Mouse (Mus musculus) liver, embryonic 12.5 days (tissue): Measurements from ENCODE around the gene Dgkg. TPM values are rescaled to one million over a fixed set of nuclear protein-coding genes. Genes with fewer than 3 reads are reported as not detected.

Source experiments
- ATAC-seq: fragments of 200-750 bp; cut with Nextera tagmentation; 2 replicates; pipeline ENCODE4 v1.8.0; 2017; ENCODE audit warnings: moderate number of reproducible peaks, mild to moderate bottlenecking, moderate library complexity
- H3K27ac ChIP-seq: fragments of 300-500 bp; sonication (generic); 2 replicates; pipeline ENCODE4 v1.5.1; 2016; ENCODE audit warnings: mild to moderate bottlenecking
- H3K27me3 ChIP-seq: fragments of 300-500 bp; sonication (generic); replicated peaks from 2 replicates; pipeline ENCODE4 v1.6.1; 2016; ENCODE audit warnings: mild to moderate bottlenecking, moderate library complexity
- H3K36me3 ChIP-seq: fragments of 300-500 bp; sonication (generic); 2 replicates; pipeline ENCODE4 v1.6.1; 2016; ENCODE audit warnings: mild to moderate bottlenecking, moderate library complexity
- H3K4me1 ChIP-seq: fragments of 300-500 bp; sonication (generic); 2 replicates; pipeline ENCODE4 v1.6.1; 2016
- H3K4me2 ChIP-seq: fragments of 300-500 bp; sonication (generic); 2 replicates; pipeline ENCODE4 v1.6.1; 2016; ENCODE audit warnings: mild to moderate bottlenecking, moderate library complexity
- H3K4me3 ChIP-seq: fragments of 300-500 bp; sonication (generic); 2 replicates; pipeline ENCODE4 v1.5.1; 2016; ENCODE audit warnings: mild to moderate bottlenecking, moderate library complexity
- H3K9ac ChIP-seq: fragments of 300-500 bp; sonication (generic); 2 replicates; pipeline ENCODE4 v1.6.1; 2016; ENCODE audit warnings: mild to moderate bottlenecking, moderate library complexity
- H3K9me3 ChIP-seq: fragments of 300-500 bp; sonication (generic); replicated peaks from 2 replicates; pipeline ENCODE4 v1.6.1; 2016; ENCODE audit warnings: mild to moderate bottlenecking, moderate library complexity
- WGBS: fragments of 180-500 bp; shearing (Covaris S2); methylation state at CpG from one replicate; pipeline ENCODE4 v1.1.7; 2016; ENCODE audit not compliant: insufficient replicate concordance; 5-methylcytosine and 5-hydroxymethylcytosine counted together
- polyA plus RNA-seq: library from polyadenylated mRNA; unstranded; fragments of >200 nt; fragmentation: Nextera tagmentation; extraction: Ambion mirVana; gene quantifications from 2 replicates; pipeline ENCODE4 v1.2.1, GENCODE M21; 2016

The Dgkg gene
- polyA plus RNA-seq, 1 experiment from 2014 or later, result 0.89 TPM

DNA sequence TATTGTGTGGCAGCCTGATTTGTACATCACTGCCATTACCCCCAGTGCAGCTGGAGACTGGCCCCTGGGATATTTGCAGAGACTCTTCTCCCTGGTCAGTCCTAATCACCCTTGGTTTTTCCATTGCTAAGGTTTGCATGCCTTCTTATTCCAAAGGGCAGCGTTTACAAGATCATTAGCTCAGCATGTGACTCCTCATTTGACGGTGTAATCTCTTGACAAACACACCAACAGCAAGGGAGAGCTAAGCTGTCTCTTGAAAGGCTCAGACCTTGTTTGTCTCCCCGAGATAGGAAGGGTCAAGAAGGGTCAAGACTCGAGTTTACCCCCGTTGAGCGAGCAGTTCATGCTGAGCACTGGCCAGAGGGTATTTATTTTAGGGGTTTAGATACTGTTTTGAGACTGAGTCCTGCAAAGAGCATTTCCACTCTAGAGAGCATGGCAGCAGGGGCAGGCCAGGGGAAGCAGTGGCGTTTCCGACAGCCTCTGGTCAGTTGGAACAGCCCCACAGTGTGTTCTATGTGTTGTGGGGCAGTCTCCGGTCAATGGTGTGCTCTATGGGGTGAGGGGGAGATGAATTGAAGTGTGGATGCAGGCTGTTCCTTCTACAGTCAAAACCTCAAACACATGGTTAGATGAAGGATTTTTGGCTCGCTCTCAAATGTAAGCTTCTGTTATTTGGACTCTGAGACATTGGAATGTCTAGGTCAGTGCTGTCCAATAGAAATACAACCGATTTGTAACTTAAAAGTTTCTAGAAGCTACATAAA lies 105.6 kb downstream of the Dgkg start:
- Histone ChIP-seq H3K9me3 (no peaks in the 10 kb centered on the region), H3K27me3 (no peaks in the 10 kb centered on the region), H3K4me2 (no peak overlapping the region), H3K27ac (no peak overlapping the region), H3K4me1 (peaks cover 23% of the 10 kb centered on the region), H3K9ac (no peak overlapping the region), H3K4me3 (no peak overlapping the region), H3K36me3 (no peaks in the 10 kb centered on the region)
- WGBS, result 46% methylated on average over 11 of the region's 11 CpGs
- no peak for ATAC-seq

DNA sequence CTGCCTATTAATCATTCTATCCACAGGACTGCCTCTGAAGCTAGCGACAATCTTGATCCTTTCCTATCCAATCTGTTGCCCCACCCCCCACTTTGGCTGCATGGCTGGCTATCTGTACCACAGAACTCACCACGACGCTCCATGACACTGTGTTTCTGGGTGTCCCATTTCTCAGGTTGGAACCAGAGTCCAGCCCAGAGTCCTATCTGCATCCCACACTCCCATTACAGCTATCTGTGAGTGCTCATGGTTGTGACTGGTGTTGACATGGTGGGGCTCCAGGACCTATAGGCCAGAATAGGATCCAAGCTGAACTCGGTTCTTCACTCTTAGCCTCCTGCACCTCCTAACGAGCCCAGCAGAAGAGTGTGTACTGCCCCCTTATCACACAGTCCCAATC lies 107.7 kb downstream of the Dgkg start:
- Histone ChIP-seq H3K36me3 (no peaks in the 10 kb centered on the region), H3K27ac (no peak overlapping the region), H3K27me3 (no peaks in the 10 kb centered on the region), H3K9me3 (no peaks in the 10 kb centered on the region), H3K4me2 (no peak overlapping the region), H3K4me1 (peaks cover 23% of the 10 kb centered on the region), H3K4me3 (no peak overlapping the region), H3K9ac (no peak overlapping the region)
- WGBS, result 32% methylated on average over 5 of the region's 5 CpGs
- 0 out of 2 replicates have a peak, but pooled peaks have one; percentile 35 for ATAC-seq

DNA sequence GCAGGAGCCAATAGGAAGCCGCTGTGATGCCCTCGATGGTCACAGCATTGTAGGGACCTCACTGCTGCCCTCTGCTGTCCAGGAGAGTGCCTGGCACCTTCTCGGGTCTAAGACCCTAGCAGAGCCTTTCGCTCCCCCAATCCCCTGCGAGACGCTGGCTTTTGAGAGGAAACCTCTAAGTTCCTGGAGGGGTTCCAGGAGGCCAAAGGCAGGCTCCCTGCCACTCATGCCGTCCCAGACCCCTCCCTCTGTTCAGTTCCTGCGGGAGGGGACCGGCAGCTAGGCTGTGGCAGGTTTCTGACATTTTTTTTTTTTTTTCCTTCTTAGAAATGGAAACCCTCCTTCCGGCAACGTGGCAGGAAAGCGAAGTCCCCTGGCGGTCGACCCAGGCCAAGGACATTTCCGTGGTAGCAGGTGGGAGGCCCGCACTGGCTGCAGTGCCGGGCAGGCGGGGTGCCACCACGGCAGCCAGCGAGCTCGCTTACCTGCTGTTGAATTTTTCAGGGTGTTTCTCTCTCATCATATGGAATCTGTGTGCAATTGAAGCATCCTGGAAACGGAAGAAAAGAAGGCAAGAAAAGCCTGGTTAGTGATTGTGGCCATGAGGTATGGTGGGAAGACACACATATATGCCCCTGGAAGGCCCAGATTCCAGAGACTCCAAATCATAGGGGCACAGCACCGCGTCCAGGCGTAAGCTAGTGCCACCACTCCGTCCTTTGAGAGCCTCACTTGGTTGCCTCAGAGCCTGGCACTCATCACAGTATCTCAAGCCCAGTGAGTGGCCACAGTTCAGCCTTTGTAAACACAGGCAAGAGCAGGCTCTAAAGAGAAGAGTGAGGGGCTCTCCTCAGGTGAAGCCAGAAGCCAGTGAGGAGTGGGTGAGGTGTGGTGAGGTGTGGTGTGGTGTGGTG lies 108.6 kb downstream of the Dgkg start:
- Histone ChIP-seq H3K36me3 (no peaks in the 10 kb centered on the region), H3K9ac (peak overlapping the region; percentile 44; the same call in 1 of the 2 replicates), H3K4me2 (peak overlapping the region; percentile 75), H3K9me3 (no peaks in the 10 kb centered on the region), H3K4me3 (peak overlapping the region; percentile 52), H3K27me3 (no peaks in the 10 kb centered on the region), H3K27ac (no peak overlapping the region), H3K4me1 (peaks cover 23% of the 10 kb centered on the region)
- ATAC-seq, result peak; percentile 66; the same call in 1 of the 2 replicates
- 10% methylated on average over 26 of the region's 26 CpGs for WGBS

DNA sequence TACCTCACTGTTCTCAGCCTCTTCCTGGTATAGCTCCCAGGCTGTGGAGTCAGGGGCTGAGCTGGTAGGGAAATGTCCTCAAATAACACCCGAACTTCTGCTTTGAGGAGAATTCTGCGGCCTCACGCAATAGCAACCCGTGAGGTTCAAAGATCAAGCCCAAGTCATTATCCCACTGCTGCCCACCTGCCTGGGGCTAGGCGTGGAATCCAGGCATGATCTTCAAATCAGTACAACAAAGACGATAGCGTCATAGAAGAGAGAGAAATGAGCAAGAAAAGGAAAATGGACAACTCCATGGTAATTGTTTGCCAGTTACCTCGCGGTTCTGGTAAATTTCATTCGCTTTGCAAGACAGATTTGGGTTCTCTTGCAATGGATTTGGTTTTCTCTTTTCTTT lies 109.3 kb downstream of the Dgkg start:
- Histone ChIP-seq H3K27me3 (no peaks in the 10 kb centered on the region), H3K36me3 (no peaks in the 10 kb centered on the region), H3K9me3 (no peaks in the 10 kb centered on the region), H3K27ac (no peak overlapping the region), H3K4me3 (peak overlapping the region; percentile 52; the same call in 1 of the 2 replicates), H3K9ac (no peak overlapping the region), H3K4me1 (peaks cover 23% of the 10 kb centered on the region), H3K4me2 (peak overlapping the region; percentile 75)
- ATAC-seq, result no peak
- 46% methylated on average over 10 of the region's 10 CpGs for WGBS

DNA sequence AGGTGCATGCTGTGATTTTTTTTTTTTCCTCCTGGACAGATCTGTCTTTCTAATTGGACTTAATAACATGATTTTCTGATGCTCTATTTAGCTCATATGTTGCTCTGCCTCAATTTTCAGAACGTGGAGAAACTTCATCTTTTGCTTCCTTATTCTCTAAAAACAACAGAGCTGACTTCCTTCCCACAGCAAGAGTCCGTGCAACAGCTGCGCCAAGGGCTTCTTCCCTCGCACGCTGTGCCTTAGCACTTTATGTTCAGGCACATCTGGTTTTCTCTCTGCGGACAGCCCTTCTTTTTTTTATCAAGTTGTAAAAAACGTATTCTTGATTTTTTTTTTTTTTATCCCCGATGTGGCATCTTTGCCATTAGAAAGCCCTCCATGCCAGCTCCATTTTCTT lies 111.2 kb downstream of the Dgkg start:
- no peak overlapping the region for H3K9ac ChIP-seq
- H3K27ac ChIP-seq, result no peak overlapping the region
- H3K36me3 ChIP-seq, result no peaks in the 10 kb centered on the region
- no peak for ATAC-seq
- peaks cover 20% of the 10 kb centered on the region for H3K4me1 ChIP-seq
- H3K4me3 ChIP-seq, result no peak overlapping the region
- H3K4me2 ChIP-seq, result no peak overlapping the region
- WGBS, result 49% methylated on average over 8 of the region's 8 CpGs
- no peaks in the 10 kb centered on the region for H3K27me3 ChIP-seq
- no peaks in the 10 kb centered on the region for H3K9me3 ChIP-seq

DNA sequence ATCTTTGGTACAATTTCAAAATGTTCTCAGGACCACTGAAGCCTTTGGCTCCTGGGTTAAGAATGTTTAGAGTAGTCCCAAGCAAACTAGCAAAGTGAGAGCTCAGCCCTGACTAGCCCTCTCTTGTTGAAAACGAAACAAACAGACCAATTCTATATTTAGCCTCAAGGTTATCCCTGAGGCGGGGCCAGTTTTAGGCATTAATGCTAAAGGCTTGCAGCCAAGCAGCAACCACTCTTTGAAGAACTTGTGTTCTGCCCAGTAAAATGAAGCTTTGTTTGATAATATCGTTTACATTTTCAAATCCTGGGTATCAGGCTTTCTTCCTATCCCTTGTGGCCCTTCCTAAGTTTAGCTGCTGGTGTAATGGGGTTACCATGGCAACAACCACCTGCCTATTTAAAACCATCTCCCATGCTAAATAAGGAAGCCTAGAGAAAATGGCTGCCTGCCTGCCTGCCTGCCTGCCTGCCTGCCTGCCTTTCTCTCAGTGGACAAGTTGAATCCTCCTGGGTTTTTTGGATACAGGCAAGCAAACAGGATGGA lies 111.9 kb downstream of the Dgkg start:
- no peak overlapping the region for H3K9ac ChIP-seq
- no peak overlapping the region for H3K27ac ChIP-seq
- no peaks in the 10 kb centered on the region for H3K36me3 ChIP-seq
- no peaks in the 10 kb centered on the region for H3K9me3 ChIP-seq
- H3K4me3 ChIP-seq, result no peak overlapping the region
- ATAC-seq, result no peak
- peaks cover 20% of the 10 kb centered on the region for H3K4me1 ChIP-seq
- no peaks in the 10 kb centered on the region for H3K27me3 ChIP-seq
- 18% methylated on average over 3 of the region's 3 CpGs for WGBS
- H3K4me2 ChIP-seq, result no peak overlapping the region

DNA sequence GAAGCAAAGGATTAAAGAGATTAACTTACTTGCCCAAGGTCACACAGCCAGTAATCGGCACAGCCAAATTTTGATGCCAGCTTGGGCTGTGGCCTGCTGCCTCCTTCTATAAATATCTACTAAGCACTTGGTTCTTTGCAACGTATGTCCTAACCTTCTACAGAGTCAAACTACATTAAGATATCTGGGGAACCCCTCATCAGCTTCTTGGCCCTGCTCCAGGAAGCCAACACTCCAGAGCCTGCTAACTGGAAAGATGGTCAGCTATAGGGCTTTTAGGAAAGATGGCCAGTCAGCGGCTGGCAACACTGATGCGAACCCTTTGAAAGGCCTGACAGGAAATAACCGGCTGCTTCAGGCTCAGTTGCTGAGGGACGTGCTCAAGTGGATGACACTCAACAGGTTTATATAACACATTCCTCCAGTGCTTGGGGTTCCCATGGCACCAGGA lies 114.3 kb downstream of the Dgkg start:
- Histone ChIP-seq H3K27ac (no peak overlapping the region), H3K4me3 (no peak overlapping the region), H3K9me3 (no peaks in the 10 kb centered on the region), H3K4me1 (peaks cover 2% of the 10 kb centered on the region; the same call in 1 of the 2 replicates), H3K36me3 (no peaks in the 10 kb centered on the region), H3K4me2 (no peak overlapping the region), H3K9ac (no peak overlapping the region), H3K27me3 (no peaks in the 10 kb centered on the region)
- ATAC-seq, result no peak
- whole genome bisulfite sequencing, result 55% methylated on average over 6 of the region's 6 CpGs

DNA sequence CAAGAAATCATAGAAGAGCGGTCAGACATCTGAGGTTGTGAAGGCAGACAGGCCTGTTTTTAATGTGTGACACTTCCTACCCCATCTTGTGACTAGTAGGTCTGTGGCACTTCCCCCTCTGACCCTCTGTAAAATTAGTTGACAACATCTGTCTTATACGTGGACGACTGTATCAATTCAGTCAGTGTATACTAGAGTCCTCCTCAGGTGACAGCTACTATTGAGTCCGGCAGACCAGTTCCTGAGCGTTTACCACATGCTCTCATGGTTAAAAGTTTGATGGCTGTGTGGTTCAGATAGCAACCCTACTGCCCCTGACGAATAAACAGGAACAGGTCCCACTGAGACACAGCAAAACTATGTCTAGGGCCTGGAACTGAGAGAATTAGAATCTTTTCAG lies 117.7 kb downstream of the Dgkg start:
- WGBS, result 32% methylated on average over 6 of the region's 6 CpGs
- Histone ChIP-seq H3K4me1 (no peaks in the 10 kb centered on the region), H3K9me3 (no peaks in the 10 kb centered on the region)

DNA sequence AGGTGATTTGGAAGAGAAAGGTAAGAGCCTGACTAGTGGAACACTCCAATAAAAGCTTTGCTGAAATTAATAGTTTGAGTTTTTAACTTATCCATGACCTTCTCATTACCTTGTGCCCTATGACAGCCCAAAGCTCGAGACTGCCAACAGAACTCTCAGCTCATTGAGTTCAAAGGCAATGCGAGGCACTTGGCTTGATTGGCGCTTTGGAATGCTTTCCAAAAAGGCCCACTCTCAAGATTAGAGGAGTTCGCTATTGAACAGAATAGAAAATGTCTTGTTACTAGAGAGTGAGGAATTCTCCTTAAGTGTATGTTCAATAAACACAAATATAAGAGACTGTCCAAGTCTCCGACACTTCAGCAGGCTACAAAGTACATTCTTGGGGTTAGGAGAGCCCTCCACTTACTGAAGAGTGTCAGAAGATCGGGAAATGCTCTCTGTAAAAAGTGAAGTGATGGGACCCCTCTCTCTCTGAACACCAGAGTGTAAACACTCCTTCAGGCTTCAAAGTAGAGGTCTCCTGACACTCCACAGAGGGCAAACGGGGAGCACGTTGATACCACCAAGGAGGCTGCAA lies 120.3 kb downstream of the Dgkg start:
- no peak overlapping the region for H3K27ac ChIP-seq
- WGBS, result 67% methylated on average over 8 of the region's 8 CpGs

More for the DNA sequence above, 117.7 kb downstream of the Dgkg start:
- no peak overlapping the region for H3K9ac ChIP-seq
- H3K4me3 ChIP-seq, result no peak overlapping the region
- no peaks in the 10 kb centered on the region; the same call in 1 of the 2 replicates for H3K27me3 ChIP-seq
- ATAC-seq, result no peak
- H3K4me2 ChIP-seq, result no peak overlapping the region
- H3K27ac ChIP-seq, result no peak overlapping the region
- no peaks in the 10 kb centered on the region for H3K36me3 ChIP-seq

DNA sequence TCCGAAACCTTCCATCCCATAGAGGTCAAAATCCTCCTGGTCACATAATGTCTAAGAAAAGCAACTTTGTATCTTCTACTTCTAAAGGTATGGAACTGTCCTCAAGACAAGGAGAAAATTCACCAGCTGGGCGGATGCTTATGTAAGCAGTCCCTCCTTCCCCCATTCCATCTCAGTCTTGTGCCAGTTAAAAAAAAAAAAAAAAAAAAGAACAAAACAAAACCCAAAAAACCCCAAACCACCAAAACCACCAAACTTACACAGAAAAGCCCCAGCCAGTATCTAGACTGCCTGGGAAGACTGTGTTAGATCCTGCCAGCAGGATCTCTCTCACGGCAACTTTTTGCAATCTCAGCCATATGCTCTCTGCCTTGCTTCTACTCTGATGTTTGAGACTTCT lies 123.9 kb downstream of the Dgkg start:
- H3K36me3 ChIP-seq, result no peaks in the 10 kb centered on the region
- H3K4me1 ChIP-seq, result no peaks in the 10 kb centered on the region
- no peak overlapping the region for H3K9ac ChIP-seq
- no peak for ATAC-seq
- 57% methylated on average over 3 of the region's 3 CpGs for WGBS
- H3K27ac ChIP-seq, result no peak overlapping the region
- no peak overlapping the region for H3K4me3 ChIP-seq
- H3K4me2 ChIP-seq, result no peak overlapping the region
- H3K9me3 ChIP-seq, result no peaks in the 10 kb centered on the region
- no peaks in the 10 kb centered on the region; the same call in 1 of the 2 replicates for H3K27me3 ChIP-seq

More for the DNA sequence above, 120.3 kb downstream of the Dgkg start:
- Histone ChIP-seq H3K9me3 (no peaks in the 10 kb centered on the region), H3K27me3 (no peaks in the 10 kb centered on the region; the same call in 1 of the 2 replicates), H3K4me1 (no peaks in the 10 kb centered on the region), H3K4me3 (no peak overlapping the region), H3K36me3 (no peaks in the 10 kb centered on the region), H3K9ac (no peak overlapping the region), H3K4me2 (no peak overlapping the region)
- no peak for ATAC-seq

DNA sequence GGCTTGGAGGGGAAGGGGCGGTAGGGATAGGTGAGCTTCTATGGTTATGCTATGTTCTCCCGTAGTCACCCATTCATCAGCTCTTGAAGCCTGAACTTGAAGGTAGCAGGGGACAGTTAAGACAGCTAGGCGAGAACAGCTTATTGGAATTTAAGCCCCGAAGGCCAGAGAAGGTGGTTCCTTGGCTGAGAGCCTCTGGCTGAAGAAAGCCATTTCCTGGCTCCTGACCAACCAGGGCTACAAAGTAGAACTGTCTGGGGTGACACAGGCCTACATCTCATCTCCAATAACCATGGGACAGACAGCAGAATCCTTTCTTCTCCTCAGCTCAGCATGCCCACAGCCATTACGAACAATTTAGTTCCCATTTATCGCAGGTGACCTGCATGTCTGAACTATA lies 125.2 kb downstream of the Dgkg start:
- H3K27me3 ChIP-seq, result no peaks in the 10 kb centered on the region; the same call in 1 of the 2 replicates
- 70% methylated on average over 6 of the region's 6 CpGs for WGBS
- H3K36me3 ChIP-seq, result no peaks in the 10 kb centered on the region
- ATAC-seq, result no peak
- H3K4me2 ChIP-seq, result no peak overlapping the region
- no peak overlapping the region for H3K9ac ChIP-seq
- H3K4me3 ChIP-seq, result no peak overlapping the region
- H3K27ac ChIP-seq, result no peak overlapping the region
- H3K9me3 ChIP-seq, result no peaks in the 10 kb centered on the region
- H3K4me1 ChIP-seq, result no peaks in the 10 kb centered on the region
